Mouse (Mus musculus) forebrain, embryonic 16.5 days (tissue): Measurements from ENCODE around the gene Cnfn. TPM values are rescaled to one million over a fixed set of nuclear protein-coding genes. Genes with fewer than 3 reads are reported as not detected.
A peak's percentile ranks its signal among the peaks of the same experiment; 100 is the strongest.
"Not testable (repeated sequence)": the region's sequence is repeated elsewhere in the genome, so short reads cannot be mapped to it uniquely, and the experiment has no call there.

Source experiments
- ATAC-seq: fragments of 200-750 bp; cut with Nextera tagmentation; 2 replicates; pipeline ENCODE4 v1.8.0; 2017; ENCODE audit warnings: mild to moderate bottlenecking, moderate library complexity
- H3K27ac ChIP-seq: fragments of 300-500 bp; sonication (generic); 2 replicates; pipeline ENCODE4 v1.5.1; 2014; ENCODE audit warnings: low read length, control low read depth
- H3K27me3 ChIP-seq: fragments of 300-500 bp; sonication (generic); replicated peaks from 2 replicates; pipeline ENCODE4 v1.6.1; 2014; ENCODE audit warnings: low read length; ENCODE audit not compliant: control insufficient read depth, insufficient read depth
- H3K36me3 ChIP-seq: fragments of 300-500 bp; sonication (generic); 2 replicates; pipeline ENCODE4 v1.6.1; 2014; ENCODE audit not compliant: control insufficient read depth, insufficient read depth
- H3K4me1 ChIP-seq: fragments of 300-500 bp; sonication (generic); replicated peaks from 2 replicates; pipeline ENCODE4 v1.6.1; 2014; ENCODE audit warnings: low read length; ENCODE audit not compliant: control insufficient read depth, insufficient read depth
- H3K4me2 ChIP-seq: fragments of 300-500 bp; sonication (generic); 2 replicates; pipeline ENCODE4 v1.6.1; 2014; ENCODE audit warnings: mild to moderate bottlenecking, low read length, control low read depth
- H3K4me3 ChIP-seq: fragments of 300-500 bp; sonication (generic); replicated peaks from 2 replicates; pipeline ENCODE4 v1.5.1; 2014; ENCODE audit warnings: mild to moderate bottlenecking, low read length, control low read depth
- H3K9ac ChIP-seq: fragments of 300-500 bp; sonication (generic); replicated peaks from 2 replicates; pipeline ENCODE4 v1.6.1; 2014; ENCODE audit warnings: low read depth, low read length, control low read depth
- H3K9me3 ChIP-seq: fragments of 300-500 bp; sonication (generic); 2 replicates; pipeline ENCODE4 v1.6.1; 2016; ENCODE audit warnings: low read length; ENCODE audit not compliant: control insufficient read depth
- WGBS: fragments of 180-500 bp; shearing (Covaris S2); extraction: QIAGEN DNeasy Blood & Tissue Kit; methylation state at CpG from one replicate; pipeline ENCODE4 v1.1.7; 2014; 5-methylcytosine and 5-hydroxymethylcytosine counted together
- polyA plus RNA-seq: library from polyadenylated mRNA; unstranded; fragments of >200 nt; fragmentation: Nextera tagmentation; extraction: Ambion mirVana; gene quantifications from 2 replicates; pipeline ENCODE4 v1.2.1, GENCODE M21; 2015

Gene Cnfn
- polyA plus RNA-seq, 1 experiment from 2014 or later = not detected

DNA sequence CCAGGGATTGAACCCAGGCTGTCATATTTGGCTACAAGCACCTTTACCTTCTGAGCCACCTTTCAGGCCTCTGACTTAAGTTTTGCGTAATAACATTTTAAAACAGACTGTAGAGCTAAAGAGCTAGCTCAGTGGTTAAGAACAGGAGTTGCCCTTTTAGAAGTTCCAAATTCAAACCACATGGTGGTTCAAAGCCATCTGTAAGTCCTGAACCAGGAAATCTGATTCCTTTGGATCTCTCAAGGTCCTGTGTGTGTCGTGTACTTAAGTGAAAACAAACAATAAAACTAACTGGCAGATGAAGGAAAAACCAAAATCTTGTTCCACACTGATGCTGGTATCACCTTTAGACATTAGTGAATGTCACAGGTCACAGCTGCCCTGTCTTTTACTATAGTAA lies 32.0 kb upstream of the Cnfn start:
- Histone ChIP-seq H3K9ac (no peak overlapping the region), H3K27ac (no peak overlapping the region), H3K9me3 (no peaks in the 10 kb centered on the region), H3K4me2 (no peak overlapping the region), H3K4me3 (no peak overlapping the region), H3K27me3 (no peaks in the 10 kb centered on the region), H3K36me3 (no peaks in the 10 kb centered on the region), H3K4me1 (0 out of 2 replicates have a peak, but pooled peaks cover 2% of the 10 kb centered on the region)
- WGBS = 72% methylated on average over 2 of the region's 2 CpGs
- ATAC-seq = no peak

- H3K27me3 ChIP-seq, H3K9me3 ChIP-seq, H3K36me3 ChIP-seq, H3K4me2 ChIP-seq, ATAC-seq, H3K4me3 ChIP-seq, H3K27ac ChIP-seq, H3K9ac ChIP-seq: not testable (repeated sequence)
- H3K4me1 ChIP-seq = peaks cover 15% of the 10 kb centered on the region
Measured at GRCm38 (mm10) chr7:25399028-25399427, 29.5 kb upstream of the Cnfn start.

GRCm38 (mm10) chr7:25398610-25399009 lies 29.1 kb upstream of the Cnfn start, which contains the start of gene Lipe:
Gene Lipe (minus strand): TSS chr7:25398710.
- ATAC-seq = no peak
- Histone ChIP-seq H3K36me3 (no peaks in the 10 kb centered on the region), H3K4me1 (peaks cover 19% of the 10 kb centered on the region), H3K9ac (no peak within 1 kb of the TSS), H3K4me3 (no peak within 1 kb of the TSS), H3K9me3 (no peaks in the 10 kb centered on the region), H3K27ac (no peak within 1 kb of the TSS), H3K4me2 (no peak within 1 kb of the TSS), H3K27me3 (no peaks in the 10 kb centered on the region)
- WGBS = 89% methylated on average over 1 of the region's 1 CpGs

- WGBS = 89% methylated on average over 14 of the region's 14 CpGs
- Histone ChIP-seq H3K36me3 (no peaks in the 10 kb centered on the region), H3K9me3 (no peaks in the 10 kb centered on the region), H3K4me1 (peaks cover 28% of the 10 kb centered on the region), H3K27me3 (no peaks in the 10 kb centered on the region), H3K4me3 (no peak overlapping the region; the same call in 1 of the 2 replicates), H3K4me2 (peak overlapping the region; percentile 77), H3K27ac (no peak overlapping the region), H3K9ac (no peak overlapping the region; the same call in 1 of the 2 replicates)
- peak; percentile 0; the same call in 1 of the 2 replicates for ATAC-seq
Measured at GRCm38 (mm10) chr7:25396621-25397020, 27.1 kb upstream of the Cnfn start.

- peak overlapping the region; percentile 66 for H3K9ac ChIP-seq
- H3K4me1 ChIP-seq = peaks cover 28% of the 10 kb centered on the region
- H3K27me3 ChIP-seq = no peaks in the 10 kb centered on the region
- 6% methylated on average over 47 of the region's 52 CpGs for WGBS
- peak overlapping the region; percentile 56 for H3K4me3 ChIP-seq
- no peaks in the 10 kb centered on the region for H3K9me3 ChIP-seq
- ATAC-seq = peak; percentile 98
- H3K36me3 ChIP-seq = no peaks in the 10 kb centered on the region
- H3K4me2 ChIP-seq = peak overlapping the region; percentile 77
- peak overlapping the region; percentile 82 for H3K27ac ChIP-seq
Measured at GRCm38 (mm10) chr7:25395558-25396521, 26.3 kb upstream of the Cnfn start.

- peaks cover 31% of the 10 kb centered on the region for H3K4me1 ChIP-seq
- H3K4me2 ChIP-seq = peak overlapping the region; percentile 77
- H3K27me3 ChIP-seq = no peaks in the 10 kb centered on the region
- no peaks in the 10 kb centered on the region for H3K36me3 ChIP-seq
- H3K9me3 ChIP-seq = no peaks in the 10 kb centered on the region
- H3K9ac ChIP-seq = peak overlapping the region; percentile 66
- peak overlapping the region; percentile 51 for H3K27ac ChIP-seq
- H3K4me3 ChIP-seq = peak overlapping the region; percentile 56
- peak; percentile 51 for ATAC-seq
- under 1% methylated on average over 22 of the region's 22 CpGs for WGBS
Measured at GRCm38 (mm10) chr7:25395186-25395557, 25.6 kb upstream of the Cnfn start.

DNA sequence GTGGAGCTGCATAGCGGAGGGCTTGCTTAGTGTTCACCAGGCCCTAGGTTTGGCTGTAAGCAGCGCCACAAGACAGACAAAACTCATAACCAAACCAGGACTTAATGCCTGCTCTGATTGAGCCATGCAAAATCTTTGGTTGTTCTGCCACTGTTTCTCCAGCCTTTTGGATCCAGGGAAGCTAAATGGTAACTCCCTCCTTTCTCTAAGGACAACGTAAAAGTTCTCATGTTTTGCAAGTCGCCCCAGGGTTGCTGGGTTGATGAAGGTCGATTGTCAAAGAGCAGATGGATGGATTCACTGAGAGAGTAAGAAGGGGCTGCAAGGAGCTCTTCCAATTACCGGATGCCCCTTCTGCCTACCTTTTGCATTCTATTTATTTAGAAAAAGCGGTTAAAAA lies 25.2 kb upstream of the Cnfn start:
- Histone ChIP-seq H3K4me3 (peak overlapping the region; percentile 56), H3K4me2 (peak overlapping the region; percentile 77), H3K4me1 (peaks cover 35% of the 10 kb centered on the region), H3K27ac (peak overlapping the region; percentile 51; the same call in 1 of the 2 replicates), H3K36me3 (no peaks in the 10 kb centered on the region), H3K9ac (peak overlapping the region; percentile 66), H3K9me3 (no peaks in the 10 kb centered on the region), H3K27me3 (no peaks in the 10 kb centered on the region)
- WGBS = 19% methylated on average over 7 of the region's 7 CpGs
- no peak for ATAC-seq

- H3K9ac ChIP-seq = 0 out of 2 replicates have a peak overlapping the region, but pooled peaks have one; percentile 7
- WGBS = 71% methylated on average over 8 of the region's 8 CpGs
- no peaks in the 10 kb centered on the region for H3K9me3 ChIP-seq
- peaks cover 36% of the 10 kb centered on the region for H3K4me1 ChIP-seq
- H3K36me3 ChIP-seq = no peaks in the 10 kb centered on the region
- no peak overlapping the region for H3K27ac ChIP-seq
- peak overlapping the region; percentile 77 for H3K4me2 ChIP-seq
- peak overlapping the region; percentile 56; the same call in 1 of the 2 replicates for H3K4me3 ChIP-seq
- no peaks in the 10 kb centered on the region for H3K27me3 ChIP-seq
- ATAC-seq = no peak
Measured at GRCm38 (mm10) chr7:25393451-25394210, 24.1 kb upstream of the Cnfn start.

- ATAC-seq = no peak
- Histone ChIP-seq H3K9ac (no peak overlapping the region), H3K27me3 (no peaks in the 10 kb centered on the region), H3K4me2 (0 out of 2 replicates have a peak overlapping the region, but pooled peaks have one; percentile 3), H3K4me1 (peaks cover 36% of the 10 kb centered on the region), H3K4me3 (no peak overlapping the region), H3K27ac (no peak overlapping the region), H3K9me3 (no peaks in the 10 kb centered on the region), H3K36me3 (peaks cover 2% of the 10 kb centered on the region; the same call in 1 of the 2 replicates)
- 34% methylated on average over 7 of the region's 7 CpGs for WGBS
Measured at GRCm38 (mm10) chr7:25392851-25393250, 23.3 kb upstream of the Cnfn start.
